Mouse (Mus musculus) A20 (cell line): ENCODE results near the gene Ube3b.

ENCODE experiments used
- DNase-seq: peaks from one replicate; pipeline ENCODE4 v3.0.0-alpha.2; 2011; ENCODE audit warnings: low read depth, low spot score

The Ube3b gene

DNA sequence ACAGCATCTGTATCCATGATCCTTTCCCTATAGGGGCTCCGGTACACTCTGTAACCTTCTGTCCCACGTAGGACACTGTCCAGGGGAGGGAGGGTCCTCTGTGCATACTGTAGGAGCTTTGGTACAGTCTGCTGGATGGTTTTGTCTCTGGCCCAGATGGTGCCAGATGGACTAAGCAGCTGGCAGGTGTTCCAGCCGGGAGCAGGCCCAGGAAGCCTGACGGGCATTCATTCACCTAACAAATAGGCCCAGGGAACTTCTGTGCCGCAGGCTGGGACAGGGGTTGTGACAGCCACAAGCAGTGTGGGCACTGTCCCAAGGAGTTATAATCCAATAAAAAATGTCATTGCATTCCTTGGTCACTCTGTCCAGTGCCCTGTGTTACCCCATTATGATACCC is 43.6 kb downstream of the Ube3b start:
- no peak for DNase-seq

DNA sequence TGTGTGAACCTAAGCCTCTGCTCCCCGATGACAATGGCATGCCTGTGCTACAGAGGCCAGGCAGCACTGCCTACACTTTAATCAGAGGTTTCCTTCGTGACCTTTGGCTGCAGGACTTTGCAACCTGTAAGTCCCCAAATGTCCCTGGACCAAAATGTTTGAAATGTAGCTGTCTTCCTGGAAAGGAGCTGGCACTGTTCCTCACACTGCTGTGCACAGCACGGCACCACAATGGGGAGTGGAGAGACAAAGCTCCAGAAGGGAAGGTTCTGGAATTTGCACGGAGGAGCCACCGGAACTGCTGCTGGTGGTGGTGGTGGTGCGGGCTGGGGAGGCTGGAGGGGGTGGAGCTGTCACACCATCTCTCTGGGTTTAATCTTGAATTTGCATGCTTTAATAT is 46.3 kb downstream of the Ube3b start:
- DNase-seq = no peak

DNA sequence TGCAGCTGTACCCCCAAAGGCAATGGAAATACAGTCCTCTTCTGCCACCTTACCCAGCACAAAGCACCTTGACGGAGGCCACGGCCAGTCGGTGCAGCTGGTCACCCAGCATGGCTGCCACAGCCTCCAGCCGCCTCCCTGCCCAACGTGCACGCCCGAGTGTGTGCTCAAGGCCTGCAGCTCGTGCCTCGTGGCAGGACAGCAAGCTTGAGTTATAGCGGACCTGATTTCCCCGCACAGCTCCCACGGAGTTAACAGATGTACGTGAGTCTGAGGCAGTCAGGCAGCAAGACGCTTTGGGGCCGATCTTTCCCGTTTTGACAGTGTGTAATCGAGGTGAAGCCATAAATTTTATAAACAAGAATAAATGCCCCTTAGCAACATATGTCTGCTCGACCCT is 48.2 kb downstream of the Ube3b start:
- DNase-seq = no peak

DNA sequence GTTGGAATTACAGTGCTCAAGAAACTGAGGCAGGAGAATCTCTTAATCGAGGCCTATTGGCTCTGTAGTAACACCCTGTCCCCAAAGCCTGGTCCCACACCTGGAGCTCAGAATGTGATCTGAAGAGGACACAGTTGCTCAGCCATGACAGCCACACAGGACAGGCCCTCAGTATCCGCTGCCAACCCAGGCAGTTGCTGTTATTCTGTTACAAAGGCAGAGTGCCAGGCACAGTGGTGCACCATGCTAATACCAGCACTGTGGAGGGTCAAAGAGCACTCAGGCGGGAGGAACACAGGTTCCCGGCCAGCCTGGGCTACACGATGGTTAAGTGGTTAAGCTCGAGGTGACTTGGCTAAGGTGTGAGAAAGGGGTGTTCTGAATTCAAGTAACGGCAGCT is 49.4 kb downstream of the Ube3b start:
- DNase-seq = no peak

DNA sequence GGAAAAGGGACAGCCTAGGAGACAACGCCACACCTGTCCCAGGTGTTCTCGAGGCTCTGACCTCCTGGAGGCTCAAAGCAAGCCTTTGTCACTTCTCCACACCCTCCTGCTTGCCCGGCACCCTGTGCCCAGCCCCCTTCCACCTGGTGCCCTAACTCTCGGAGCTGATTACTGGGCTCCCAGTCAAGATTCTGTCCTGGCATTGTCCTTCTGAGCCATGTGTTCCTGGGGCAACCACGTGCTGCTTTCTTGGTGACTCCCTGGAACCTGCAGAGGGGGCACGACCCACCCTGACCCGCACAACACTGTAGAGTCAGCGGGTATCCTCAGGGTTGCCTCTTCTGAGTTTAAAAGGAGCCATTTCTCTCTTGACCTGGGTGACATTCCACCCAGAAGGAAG is 54.0 kb downstream of the Ube3b start:
- no peak for DNase-seq

DNA sequence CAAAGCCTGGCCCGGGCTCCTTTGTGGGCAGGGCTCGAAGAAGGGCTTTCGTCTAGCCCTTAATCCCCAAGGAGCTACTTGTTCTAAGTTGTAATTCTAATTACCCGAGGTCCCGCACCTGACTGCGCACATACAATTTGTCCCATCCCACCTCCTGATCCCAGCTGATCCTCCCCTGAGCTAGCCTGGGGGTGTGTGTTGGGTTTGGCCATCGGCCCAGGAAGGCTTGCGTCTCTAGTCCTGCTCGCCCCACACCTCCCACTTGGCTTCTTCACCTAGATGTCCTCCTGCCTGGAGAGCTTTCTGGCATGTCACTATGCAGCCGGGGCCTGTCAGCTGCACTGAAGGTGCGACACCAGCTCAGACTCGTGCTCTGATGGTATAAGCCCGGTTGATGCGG is 55.2 kb downstream of the Ube3b start:
- no peak for DNase-seq

DNA sequence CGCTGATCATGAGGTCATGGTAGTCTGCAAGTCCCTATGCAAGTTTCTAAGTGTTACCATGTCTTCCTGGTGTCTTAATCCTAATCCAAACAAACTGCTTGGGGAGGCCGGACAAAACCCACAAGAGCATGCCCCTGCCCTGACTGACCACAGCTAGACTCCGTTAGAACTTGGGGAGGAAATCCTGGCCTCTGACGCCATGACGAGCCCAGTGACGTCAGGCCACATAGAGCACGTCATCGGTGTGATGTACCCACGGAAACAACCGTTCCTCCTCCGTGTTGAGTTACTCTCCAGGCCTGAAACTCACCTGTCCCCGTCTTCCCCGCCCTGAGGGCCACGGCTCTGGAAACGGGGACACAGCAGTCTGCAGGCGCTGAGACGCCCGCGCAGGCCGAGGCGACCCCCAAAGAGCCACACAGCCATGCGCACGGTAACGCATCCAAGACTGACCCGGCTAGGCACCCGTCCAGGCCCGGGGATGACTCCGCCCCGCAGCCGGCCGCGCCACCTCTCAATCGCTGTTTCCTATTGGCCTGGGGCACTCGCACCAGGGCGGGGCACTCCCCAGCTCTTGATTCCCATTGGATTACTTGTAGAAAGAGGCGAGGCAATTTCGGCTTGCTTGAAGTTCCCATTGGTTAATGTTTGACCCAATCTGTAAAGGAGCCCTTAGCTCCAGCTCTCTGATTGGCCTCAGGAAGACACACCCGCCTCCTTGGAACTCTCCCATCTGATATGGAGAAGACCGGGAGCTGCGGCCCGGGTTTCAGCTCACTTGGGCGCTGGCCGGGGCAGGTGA is 63.4 kb downstream of the Ube3b start, which contains the start of the genes Mmab and Mvk:
Gene Mmab (minus strand): TSS at position 495 of the 802 bp plus-strand sequence.
Gene Mvk (plus strand): TSS at position 704 of the 802 bp plus-strand sequence.
- DNase-seq = peak; percentile 99

DNA sequence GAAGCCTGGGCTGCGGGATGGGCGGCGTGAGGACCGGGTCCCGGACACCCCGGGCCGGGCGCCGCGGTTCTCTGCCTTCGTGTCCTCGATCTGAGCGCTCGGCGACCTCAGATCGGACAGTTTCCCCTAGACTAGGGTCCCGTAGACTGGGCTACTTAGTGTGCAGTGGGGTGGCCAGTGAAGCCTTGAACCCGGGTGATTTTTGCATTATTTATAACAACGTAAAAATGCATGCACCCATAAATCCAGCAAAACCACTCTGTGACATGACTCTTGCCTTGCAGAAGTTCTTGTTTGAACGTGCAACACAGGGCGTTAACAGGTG is 63.9 kb downstream of the Ube3b start:
- no peak for DNase-seq

DNA sequence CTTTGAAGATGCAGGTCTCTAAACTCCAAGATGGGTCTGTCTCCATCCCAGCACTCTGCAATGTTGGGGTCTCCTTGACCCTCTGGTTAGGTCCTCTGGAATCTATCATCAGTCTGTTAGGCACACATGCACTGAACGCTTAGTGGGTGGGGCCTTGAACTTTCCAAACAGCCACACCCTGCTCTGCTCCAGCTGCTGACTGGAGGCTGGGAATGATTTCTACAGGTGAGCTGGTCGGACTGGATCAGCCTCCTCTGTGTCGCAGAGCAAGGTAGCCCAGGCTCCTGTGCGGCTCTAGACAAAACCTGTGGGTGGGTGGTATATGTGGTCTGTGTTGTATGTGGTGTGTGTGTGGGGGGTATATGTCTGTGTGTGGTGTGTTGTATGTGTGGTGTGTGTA is 68.6 kb downstream of the Ube3b start:
- no peak for DNase-seq

DNA sequence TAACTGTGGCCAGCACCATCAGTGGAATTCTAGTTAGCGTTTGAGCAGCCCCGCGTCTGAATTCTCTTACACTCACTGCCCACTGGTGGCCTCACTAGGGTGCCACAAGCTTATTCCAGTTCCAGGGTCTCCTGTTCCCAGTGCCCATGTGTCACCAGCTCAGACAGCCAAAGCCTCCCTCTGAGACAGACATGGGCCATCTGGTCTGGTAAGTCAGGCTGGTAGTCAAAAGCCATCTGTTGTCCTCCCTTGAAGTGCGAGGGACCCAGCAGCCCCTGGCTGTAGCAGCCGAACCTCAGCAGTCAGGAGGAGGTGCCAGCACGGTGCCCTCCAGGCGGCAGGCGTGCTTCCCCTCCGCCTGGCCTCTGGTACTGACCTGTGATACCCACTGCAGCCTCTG is 75.9 kb downstream of the Ube3b start:
- no peak for DNase-seq

DNA sequence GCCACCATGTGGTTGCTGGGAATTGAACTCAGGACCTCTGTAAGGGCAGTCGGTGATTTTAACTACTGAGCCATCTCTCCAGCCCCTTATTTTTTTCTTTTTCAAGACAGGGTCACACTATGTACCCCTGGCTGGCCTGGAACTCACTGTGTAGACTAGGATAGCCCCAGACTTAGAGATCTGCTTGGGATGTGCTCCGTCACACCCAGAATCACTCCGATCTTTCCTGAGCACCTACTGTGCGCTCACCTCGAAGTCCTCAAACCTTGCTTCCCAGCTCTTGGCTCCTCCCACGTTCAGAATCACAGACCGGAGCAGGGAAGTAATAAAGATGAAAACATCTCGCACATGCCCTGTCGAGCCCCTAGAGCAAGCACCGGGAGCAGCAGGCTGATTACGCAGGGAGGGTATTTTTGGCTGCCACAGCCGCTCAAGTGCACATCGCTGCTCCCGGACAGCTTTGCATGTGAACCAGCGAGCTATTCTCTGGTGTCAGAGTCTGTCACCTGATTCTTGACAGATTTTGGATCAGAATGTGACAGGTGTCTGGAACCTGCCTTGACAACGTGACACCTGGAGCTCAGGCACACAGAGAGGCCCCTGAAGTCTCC is 76.7 kb downstream of the Ube3b start:
- no peak for DNase-seq

DNA sequence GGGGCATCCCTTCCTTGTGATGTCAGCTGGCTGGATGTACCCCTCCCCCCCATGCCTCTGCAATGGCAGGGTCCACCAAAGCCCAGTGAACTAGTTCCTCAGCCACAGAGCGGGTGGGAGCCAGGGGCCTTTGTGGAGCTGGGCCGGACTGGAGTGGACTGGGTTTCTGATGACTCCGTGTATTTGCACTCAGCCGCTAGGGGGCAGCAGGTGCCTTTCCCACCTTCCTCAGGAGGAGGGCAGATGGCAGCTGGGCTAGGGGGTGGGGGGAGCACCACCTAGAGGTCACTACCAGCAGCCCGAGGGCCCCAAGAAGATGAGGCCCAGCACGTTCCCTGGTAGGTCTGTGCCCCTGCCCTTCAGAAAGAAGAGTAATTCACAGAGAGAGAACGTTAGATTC is 80.8 kb downstream of the Ube3b start:
- peak; percentile 83 for DNase-seq

DNA sequence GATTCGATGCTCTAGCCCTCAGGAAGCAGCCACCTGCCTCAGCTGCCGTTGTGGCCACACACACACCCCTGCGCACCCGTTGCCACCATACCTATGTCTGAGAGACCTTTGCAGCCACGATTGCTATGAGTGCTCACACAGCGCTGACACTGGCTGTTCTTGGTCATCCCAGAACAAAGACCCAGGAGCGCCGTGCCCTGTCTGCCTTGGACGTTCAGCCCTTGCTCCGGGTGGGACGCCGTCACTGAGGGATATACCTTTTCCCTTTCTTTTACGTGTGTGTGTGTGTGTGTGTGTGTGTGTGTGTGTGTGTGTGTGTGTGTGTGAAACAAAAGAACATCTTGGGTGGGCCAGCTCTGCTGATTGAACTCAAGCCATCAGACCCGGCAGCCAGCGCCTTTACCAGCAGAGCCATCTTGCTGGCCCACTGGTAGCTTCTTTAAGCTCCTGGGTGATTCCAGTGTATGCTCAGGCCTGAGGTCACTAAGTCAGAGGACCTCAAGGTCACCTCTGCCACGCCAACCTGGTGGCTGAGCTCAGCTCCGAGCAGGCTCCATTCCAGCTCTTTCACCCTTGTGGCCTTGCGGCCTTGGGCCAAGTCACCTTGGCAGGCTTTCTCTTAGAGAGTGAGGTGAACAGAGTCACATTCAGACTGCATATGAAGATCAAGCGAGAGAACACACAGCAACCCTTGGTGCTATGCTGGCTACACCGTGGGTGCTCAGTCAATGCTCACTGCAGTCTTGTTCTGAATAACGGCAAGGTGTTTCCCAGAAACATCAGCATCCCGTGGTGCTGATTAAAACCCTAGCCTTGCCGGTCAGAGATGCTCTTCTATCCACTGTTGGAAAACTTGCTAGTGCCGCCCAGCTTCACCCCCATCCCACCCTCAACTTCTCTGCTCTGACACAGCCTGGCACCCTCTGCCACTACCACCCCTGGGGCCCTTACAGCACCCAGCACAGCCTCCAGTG is 81.9 kb downstream of the Ube3b start:
- DNase-seq = no peak

DNA sequence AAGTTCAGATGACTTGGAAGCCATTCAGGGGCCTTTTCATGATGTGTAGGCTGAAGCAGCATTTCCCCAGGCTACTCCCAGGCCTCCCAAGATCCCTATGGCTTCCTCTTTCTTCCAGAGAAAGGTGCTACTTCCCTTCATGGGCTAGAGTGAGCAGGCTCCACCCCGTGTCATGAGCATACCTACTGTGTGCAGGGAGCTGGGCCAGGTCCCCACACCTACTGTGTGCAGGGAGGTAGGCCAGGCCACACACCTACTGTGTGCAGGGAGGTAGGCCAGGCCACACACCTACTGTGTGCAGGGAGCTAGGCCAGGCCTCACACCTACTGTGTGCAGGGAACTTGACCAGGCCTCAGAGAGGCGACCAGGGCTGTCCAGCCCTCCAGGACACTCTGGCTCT is 84.2 kb downstream of the Ube3b start:
- no peak for DNase-seq

DNA sequence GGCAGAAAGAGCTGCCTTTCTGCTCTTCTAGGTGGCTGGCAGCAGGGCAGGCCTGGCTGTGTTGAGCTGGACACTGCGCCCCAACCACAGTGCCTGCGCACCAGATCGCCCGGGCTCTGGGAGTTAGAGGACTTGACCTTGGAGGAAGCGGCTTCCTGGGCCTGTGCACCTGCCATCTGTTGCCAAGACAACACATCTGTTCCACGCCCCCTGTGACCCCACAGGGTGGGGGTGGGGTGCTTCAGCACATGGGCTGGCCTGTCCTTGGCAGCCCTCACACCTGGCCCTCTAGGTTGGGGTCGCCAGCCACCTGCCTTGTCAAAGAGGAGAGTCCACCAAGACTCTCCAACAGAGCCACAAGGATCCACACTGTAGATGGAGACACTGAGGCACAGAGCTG is 85.2 kb downstream of the Ube3b start:
- DNase-seq = no peak

DNA sequence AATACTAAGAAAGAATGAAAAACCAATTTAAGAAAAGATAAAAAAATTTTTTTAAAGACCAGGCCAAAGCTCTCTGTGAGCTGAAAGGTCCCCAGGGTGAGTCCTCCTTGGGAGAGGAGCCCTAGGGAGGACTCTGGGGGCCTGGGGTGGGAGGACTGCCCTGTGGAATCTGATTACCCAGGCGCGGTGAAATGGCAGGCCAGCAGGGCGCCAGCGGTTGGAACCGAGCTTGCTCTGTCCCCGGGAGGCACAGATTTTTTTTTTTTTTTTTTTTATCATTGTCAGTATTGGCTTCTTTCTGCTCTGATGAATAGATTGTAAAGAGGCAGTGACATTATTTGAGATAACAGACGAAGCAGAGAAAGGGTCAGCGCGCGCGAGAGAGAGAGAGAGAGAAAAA is 86.6 kb downstream of the Ube3b start:
- DNase-seq = no peak

DNA sequence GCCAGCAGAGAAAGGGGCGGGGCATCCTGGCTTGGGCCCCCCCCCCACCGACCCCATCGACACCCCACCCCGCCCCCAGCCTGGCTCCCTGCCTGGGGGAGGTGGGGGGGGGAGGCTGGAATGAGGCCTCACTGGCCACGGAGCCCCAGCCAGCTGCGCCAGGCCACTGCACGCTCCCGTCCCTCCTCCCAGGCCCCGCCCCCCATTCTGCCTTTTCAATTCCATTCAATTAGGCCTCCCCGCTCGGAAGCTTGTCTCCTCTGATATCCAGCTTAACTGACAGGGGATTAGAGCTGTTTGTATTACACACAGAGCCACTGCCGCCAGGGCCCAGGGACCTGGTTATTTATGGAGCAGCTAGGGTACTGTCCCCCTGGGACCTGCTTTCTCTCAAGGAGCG is 87.0 kb downstream of the Ube3b start:
- no peak for DNase-seq

DNA sequence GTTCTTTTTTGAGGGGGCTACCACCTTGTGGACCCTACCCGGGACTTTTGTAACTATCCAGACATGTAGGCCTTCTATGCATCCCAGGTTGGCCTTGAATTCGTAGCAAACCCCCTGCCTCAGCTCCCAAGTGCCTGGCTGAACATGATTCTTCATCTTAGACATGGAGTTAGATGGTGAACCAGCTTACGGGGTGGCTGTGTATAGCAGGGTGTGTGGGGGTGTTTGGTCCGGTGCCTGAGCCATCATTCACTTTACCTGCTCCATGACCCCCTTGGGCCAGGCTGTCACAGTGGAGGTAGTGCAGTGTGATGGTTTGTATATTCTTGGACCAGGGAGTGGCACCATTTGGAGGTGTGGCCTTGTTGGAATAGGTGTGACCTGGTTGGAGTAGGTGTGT is 87.6 kb downstream of the Ube3b start:
- DNase-seq = no peak

DNA sequence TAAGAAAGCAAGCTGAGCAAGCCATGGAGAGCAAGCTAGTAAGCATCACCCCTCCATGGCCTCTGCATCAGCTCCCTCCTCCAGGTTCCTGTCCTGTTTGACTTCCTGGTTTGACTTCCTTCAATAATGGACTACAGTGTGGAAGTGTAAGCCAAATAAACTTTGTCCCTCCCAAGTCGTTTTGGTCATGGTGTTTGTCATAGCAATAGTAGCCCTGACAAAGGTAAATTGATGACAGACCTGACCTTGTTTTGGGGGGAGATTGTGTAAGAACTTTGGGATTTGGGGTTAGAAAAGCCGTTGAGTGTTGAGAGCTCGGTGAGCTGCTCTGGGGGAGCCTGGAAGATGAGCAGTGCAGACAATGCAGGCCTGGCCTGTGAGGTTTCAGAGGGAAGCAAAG is 90.0 kb downstream of the Ube3b start:
- no peak for DNase-seq
